Mouse (Mus musculus) adrenal gland, postnatal 36 days (tissue): Measurements from ENCODE around the gene Khdc3. TPM values are rescaled to one million over a fixed set of nuclear protein-coding genes. Genes with fewer than 3 reads are reported as not detected.
A peak's percentile ranks its signal among the peaks of the same experiment; 100 is the strongest.
"Not testable (repeated sequence)": the region's sequence is repeated elsewhere in the genome, so short reads cannot be mapped to it uniquely, and the experiment has no call there.

ENCODE experiments used
- DNase-seq, 2 experiments: peaks; one replicate each; pipeline ENCODE4 v3.0.0; 2021; ENCODE audit warnings: mixed read lengths in 1 of 2
- long read RNA-seq, 2 experiments: library from polyadenylated mRNA; stranded (forward); transcript quantifications; one replicate each; pipeline ENCODE4 v2.0.0; 2021; ENCODE audit warnings: borderline sequencing depth in 2 of 2
- total RNA-seq, 2 experiments: library from RNA; stranded (reverse); gene quantifications; 2 replicates each; pipeline ENCODE4 v1.2.3; 2021

Khdc3 gene
- total RNA-seq: under 1 TPM; 0.30 to 0.43 TPM
- long read RNA-seq, experiment 1, partial matches to known transcripts: 1 of 2 reads
- long read RNA-seq, experiment 1, other reads (novel, unspliced or antisense): 1 of 2 reads
- long read RNA-seq, experiment 2: 0 reads

GRCm38 (mm10) chr9:73101536-73101935 lies at the start of gene Khdc3:
Gene Khdc3, plus strand, starts transcription at chr9:73101836.
- no peak for DNase-seq

- peak; percentile 69 to 75 for DNase-seq
Observed at GRCm38 (mm10) chr9:73055441-73055911, 46.2 kb upstream of the Khdc3 start.

- DNase-seq: no peak
Observed at GRCm38 (mm10) chr9:73059224-73059623, 42.4 kb upstream of the Khdc3 start.

GRCm38 (mm10) chr9:73063621-73064290 lies 37.9 kb upstream of the Khdc3 start:
- DNase-seq: peak in 1 of 2 experiments; percentile 31

GRCm38 (mm10) chr9:73067086-73067485 lies 34.5 kb upstream of the Khdc3 start:
- DNase-seq: no peak

GRCm38 (mm10) chr9:73068230-73068679 lies 33.4 kb upstream of the Khdc3 start:
- DNase-seq: no peak

- DNase-seq: no peak
Observed at GRCm38 (mm10) chr9:73068688-73069087, 32.9 kb upstream of the Khdc3 start.

- DNase-seq: no peak
Observed at GRCm38 (mm10) chr9:73070971-73071659, 30.5 kb upstream of the Khdc3 start.

GRCm38 (mm10) chr9:73072426-73072825 lies 29.2 kb upstream of the Khdc3 start:
- no peak for DNase-seq

- DNase-seq: no peak
Observed at GRCm38 (mm10) chr9:73073169-73073568, 28.5 kb upstream of the Khdc3 start.

- DNase-seq: not testable (repeated sequence)
Observed at GRCm38 (mm10) chr9:73079349-73079748, 22.3 kb upstream of the Khdc3 start.

GRCm38 (mm10) chr9:73079801-73080325 lies 21.8 kb upstream of the Khdc3 start:
- DNase-seq: no peak

GRCm38 (mm10) chr9:73082291-73083000 lies 19.2 kb upstream of the Khdc3 start:
- no peak for DNase-seq

- DNase-seq: no peak
Observed at GRCm38 (mm10) chr9:73083956-73084355, 17.7 kb upstream of the Khdc3 start.

GRCm38 (mm10) chr9:73085845-73086244 lies 15.8 kb upstream of the Khdc3 start:
- DNase-seq: no peak

- no peak for DNase-seq
Observed at GRCm38 (mm10) chr9:73087121-73087520, 14.5 kb upstream of the Khdc3 start.

- no peak for DNase-seq
Observed at GRCm38 (mm10) chr9:73087581-73087980, 14.1 kb upstream of the Khdc3 start.

GRCm38 (mm10) chr9:73089222-73089920 lies 12.3 kb upstream of the Khdc3 start:
- DNase-seq: no peak

- DNase-seq: no peak
Observed at GRCm38 (mm10) chr9:73090121-73090520, 11.5 kb upstream of the Khdc3 start.

GRCm38 (mm10) chr9:73091747-73092146 lies 9.9 kb upstream of the Khdc3 start:
- DNase-seq: peak; percentile 32 to 48

GRCm38 (mm10) chr9:73094580-73094979 lies 7.1 kb upstream of the Khdc3 start:
- DNase-seq: no peak

- no peak for DNase-seq
Observed at GRCm38 (mm10) chr9:73097898-73098297, 3.7 kb upstream of the Khdc3 start.
